Mouse (Mus musculus) skeletal muscle tissue, adult 2 months (tissue): ENCODE results near the gene Nemp1.

Experiments used
- DNase-seq: peaks from one replicate; pipeline ENCODE4 v3.0.0-alpha.2; 2012; ENCODE audit warnings: low read depth, low spot score

The Nemp1 gene

DNA sequence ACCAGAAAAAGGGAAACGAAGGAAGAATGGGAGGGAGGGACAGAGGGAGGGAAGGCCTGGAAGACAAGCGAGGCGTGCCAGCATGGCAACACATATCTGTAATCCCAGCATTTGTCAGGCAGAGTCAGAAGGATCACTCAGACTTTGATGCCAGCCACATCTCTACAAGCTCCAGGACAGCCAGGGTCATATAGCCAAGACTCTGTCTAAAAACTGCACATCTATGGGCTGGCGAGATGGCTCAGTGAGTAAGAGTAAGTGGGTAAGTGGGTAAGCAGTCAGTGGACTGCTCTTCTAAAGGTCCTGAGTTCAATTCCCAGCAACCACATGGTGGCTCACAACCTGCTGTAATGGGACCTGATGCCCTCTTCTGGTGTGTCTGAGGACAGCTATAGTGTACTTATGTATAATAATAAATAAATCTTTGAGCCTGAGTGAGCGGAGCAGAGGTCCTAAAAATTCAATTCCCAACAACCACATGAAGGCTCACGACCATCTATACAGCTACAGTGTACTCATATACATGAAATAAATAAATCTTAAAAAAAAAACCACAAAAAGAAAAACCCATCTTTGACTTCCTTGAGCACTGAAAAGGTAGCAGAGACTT is 7.5 kb downstream of the Nemp1 start:
- no peak for DNase-seq

DNA sequence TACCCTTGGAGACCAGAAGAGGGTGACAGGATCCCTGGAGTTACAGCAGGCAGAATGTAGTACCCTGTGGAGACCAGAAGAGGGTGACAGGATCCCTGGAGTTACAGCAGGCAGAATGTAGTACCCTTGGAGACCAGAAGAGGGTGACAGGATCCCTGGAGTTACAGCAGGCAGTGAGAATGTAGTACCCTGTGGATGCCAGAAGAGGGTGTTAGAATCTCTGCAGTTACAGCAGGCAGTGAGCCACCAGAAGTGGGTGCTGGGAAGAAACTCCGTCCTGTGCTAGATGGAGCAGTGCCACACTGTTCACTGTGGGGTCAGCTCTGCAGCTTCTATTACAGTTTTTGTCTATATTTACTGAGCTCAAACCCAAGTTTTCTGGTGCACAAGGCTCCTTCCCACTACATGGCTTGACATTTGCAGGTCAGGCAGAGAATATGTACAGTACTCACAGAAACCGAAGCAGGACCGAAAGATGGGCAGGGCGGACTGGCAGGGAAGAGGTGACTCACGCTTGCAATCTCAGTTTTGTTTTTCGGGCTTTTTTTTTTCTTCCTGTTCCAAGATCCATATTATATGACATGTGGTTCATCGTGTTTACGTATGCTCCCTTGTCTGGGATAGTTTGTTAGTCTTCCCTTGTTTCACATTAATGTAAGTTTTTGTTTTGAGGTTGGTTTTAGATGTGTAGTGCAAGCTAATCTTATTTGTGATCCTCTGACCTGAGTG is 8.3 kb downstream of the Nemp1 start:
- peak; percentile 94 for DNase-seq

DNA sequence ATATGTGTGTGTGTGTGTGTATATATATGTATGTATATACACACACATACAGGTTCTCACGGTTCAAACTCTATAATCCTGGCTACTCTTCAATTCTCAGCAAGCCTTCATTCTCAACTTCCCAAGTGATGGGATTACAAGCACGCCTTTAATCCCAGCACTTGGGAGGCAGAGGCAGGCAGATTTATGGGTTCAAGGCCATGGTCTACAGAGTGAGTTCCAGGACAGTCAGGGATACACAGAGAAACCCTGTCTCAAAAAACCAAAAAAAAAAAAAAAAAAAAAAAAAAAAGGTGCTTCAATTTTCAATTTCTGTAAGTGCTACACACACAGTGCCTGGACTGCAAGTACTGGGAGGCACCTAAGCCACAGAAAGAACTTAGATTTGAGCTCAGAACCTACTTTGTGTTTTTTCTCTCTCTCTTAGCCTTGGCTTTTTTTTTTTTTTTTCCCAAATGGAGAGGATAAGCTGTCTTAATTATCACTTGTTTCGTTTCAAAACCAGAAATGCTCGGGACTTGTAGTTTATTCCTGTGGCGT is 9.2 kb downstream of the Nemp1 start:
- no peak for DNase-seq

DNA sequence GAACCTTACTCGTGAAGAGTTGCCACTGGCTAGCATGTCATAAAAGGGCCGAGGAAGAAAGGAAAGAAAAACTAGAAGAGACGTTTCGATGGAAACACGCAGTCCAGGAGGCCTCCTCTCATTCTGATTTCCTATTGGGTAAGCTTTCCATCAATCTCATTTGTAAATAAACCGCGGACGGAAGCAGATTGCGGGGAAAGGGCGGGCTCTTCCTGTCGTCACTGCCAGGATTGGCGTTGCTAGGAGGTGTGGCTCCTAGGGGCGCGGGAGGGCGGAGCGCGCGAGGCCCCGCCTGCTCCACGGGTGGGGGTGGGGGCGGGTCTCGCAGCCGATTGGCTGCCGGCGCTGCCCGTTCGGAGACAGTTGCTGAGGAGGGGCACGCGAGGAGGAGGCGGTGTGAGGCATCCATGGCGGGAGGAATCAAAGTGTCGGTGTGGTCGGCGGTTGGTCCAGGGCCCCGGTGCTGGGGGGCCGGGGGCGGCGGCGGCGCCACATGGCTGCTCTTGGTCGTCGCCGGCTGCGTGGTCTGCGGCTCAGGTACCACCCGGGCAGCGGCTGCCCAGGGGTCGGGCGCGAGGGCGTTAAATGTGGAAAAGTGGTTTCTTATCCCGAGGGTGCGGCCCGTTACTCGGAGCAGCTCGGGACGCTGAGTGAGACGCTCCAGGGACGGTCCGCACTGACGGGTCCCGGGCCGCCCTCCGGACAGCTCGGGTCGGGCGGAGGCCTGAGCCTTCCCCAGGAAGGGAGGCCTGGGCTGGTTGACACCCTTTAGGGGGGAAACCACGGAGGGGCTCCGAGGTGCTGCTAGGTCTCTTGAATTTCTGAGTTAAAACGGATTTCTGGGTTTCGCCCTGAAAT is 10.2 kb downstream of the Nemp1 start:
- DNase-seq: peak; percentile 98

DNA sequence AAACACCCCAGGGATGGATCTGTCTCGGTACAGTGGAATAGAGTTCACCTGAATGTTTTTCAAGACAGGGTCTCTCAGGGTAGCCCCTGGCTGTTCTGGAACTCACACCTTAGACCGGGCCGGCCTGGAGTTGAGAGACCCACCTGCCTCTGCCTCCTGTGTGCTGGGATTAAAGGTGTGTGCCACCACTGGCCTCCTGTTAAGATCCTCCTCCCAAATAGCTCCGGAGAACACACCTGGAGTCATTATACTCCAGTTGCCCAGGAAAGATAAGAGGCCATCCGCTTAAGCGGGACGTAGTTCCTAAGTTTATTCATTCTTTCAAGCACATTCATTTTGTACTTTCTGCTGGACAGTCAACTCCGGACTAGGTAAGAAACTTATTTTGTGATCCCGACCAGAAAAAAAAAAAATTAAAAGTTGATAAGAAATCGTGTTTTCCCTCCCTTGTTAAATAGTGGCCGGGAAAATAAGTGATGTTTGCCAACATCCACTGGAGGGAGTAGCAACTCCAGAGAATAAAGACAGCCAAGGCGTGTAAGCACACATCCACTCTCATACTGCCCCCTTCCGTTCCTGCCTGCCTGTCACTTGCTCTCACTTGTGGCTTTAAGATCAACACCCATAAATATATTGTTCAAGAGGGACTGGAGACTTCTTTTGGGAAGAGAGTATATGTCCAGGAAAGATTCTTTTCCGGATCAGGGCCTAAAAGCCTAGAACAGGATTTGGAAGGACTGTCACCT is 11.1 kb downstream of the Nemp1 start:
- no peak for DNase-seq

DNA sequence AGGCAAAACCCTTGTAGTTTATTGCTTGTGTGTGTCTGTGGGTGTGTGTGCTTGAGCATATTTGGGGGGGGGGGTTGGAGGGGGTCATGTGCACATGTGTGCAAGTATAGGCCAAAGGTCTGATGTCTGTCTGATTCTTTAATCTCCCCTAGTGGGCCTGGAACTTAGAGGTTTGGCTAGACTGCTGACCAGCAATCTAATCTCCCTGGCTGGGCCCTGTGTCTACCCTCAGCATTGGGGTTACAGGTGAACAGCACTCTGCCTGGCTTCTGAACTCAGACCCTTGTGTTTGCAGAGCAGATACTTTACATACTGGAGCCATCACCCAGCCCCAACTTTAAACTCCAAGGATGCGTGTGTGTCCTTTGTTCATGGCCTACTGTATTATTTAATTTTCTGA is 12.5 kb downstream of the Nemp1 start:
- no peak for DNase-seq

DNA sequence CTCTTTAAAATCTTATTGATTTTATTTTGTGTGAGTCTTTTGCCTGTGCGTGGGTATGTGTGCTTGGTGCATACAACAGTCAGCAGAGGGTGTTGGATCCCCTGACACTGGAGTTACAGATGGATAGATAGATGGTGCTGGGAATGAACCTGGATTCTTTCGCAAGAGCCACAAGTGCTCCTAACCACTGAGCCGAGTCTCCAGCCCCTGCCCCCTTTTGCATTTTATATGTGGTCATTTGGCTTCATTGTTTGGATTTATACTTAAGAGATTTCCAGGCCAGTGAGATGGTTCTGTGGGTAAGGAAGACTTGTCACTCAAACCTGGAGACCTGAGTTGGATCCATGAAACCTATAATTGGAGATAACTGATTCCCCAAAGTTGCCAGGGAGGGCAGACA is 13.2 kb downstream of the Nemp1 start:
- DNase-seq: no peak

DNA sequence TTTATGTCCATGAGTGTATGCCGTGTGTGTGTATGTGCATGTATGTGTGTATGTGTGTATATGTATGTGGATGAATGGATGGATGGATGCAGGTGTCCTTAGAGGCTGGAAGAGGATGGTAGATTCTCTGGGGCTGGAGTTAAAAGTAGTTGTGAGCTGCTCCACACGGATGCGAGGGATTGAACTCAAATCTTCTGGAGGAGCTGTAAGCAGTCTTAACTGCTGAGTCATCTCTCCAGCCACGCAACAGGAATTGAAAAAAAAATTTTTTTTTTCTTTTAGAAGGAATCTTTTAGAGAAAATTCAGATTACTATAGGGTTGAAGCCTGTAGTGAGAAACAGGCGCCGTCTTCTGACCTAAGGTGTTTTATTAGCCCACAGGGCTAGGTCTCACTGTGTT is 16.2 kb downstream of the Nemp1 start:
- no peak for DNase-seq

DNA sequence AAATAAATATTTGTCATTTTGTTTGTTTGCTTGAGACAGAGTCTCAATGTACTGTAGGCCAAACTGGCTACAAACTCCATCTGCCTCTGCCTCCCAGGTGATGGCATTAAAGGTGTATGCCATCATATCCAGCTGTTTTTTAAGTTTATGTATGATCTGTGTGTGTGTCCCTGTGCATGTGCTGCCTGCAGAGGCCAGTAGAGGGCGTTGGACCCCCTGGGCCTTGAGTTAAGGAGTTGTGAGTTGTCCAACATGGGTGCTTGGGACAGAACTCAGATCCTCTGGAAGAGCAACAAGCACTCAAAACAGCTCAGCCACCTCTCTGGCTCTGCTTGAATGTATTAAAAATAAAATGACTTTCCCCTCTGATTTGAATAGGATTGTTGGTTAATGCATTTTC is 24.4 kb downstream of the Nemp1 start:
- no peak for DNase-seq

DNA sequence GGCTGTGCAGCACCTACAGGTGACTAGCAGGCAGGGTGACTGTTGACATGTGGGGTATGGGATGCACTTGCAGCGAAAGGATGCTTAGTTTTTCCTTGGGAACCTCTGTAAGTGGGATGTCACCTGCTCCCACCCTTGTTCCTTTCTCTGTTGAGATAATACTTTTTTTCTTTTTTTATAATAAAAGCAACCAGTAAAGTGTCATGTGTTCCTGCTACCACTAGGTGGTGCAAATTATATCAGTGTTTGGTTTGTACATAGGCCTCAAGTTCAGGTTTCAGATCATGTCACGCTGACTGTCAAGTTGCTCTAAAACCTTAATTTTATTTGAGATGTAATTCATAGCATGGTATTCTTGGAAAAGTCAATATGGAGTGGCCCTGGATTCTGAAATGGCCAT is 27.9 kb downstream of the Nemp1 start:
- no peak for DNase-seq

DNA sequence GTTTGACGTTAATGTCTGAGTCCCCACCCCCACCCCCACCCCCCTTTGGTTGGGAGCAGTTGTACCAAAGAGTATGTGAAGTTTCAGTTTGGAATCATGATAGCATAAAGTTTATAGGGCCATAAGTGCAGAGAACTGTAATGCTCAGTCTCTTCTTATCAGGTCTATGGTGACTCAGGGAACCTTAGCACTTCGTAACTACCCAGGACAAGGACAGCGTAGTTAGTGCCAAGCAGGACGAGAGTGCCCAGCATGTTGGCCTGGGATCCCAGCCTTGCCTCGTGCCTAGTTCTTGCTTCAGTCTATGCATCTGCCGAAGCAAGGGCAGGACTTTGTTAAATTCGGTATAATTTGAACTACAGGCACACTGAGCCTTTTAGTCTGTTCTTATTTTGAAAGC is 29.1 kb downstream of the Nemp1 start:
- no peak for DNase-seq

DNA sequence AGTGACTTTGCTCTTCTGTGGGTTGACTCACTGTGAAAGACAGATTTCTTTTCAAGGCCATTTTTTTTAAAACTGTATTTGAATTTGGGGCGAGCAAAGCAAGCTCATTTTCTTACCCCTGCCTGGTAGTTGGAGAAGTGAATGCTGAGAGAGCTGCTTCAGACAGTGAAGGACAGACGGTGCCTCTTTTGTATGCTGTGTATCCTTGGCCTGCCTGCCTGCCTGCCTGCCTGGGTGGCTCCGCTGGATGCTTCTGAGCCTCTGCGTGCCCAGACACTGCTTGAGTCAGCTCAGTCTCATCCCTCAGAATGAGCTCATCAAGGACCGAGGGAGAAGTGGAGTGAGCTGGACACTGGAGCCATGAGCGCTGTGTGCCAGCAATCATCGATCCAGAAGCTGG is 32.3 kb downstream of the Nemp1 start:
- DNase-seq: no peak

DNA sequence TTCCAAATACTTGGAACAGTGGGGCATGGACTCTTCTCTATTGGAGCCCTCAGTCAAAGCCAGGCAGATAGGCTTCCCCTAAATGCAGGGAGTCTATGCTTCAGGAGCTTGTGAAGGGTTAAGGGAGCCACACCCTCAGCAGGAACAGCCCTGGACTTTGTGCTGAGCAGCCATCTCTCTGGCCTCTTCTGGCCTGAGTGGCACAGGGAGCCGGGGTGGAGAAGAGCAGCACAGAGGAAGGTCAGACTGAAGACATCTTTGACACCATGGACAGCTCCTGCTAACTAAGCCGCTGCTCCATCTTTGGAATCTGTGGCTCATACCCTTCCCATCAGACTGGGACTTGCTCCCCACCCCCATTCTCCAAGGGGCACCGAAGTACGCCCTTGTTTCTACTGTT is 36.6 kb downstream of the Nemp1 start:
- no peak for DNase-seq

DNA sequence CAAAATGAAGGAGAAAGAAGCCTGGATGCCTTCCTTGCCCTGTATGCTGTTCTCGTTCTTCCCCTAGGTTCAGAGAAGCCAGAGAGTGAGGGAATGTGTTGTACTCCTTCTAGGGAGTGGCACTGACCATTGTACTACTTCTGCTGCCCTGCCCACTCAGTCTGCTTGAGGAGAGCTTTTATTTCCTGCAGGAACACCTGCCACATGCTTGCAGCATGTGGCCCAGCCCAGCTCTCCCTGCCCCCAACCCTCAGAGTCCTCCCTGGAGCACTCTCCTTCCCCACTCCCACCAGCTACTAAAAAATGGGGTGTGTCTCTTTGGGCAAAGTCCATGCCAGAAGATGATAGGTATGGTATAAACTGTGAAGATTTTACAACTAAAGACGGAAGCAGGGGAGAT is 37.6 kb downstream of the Nemp1 start:
- no peak for DNase-seq

DNA sequence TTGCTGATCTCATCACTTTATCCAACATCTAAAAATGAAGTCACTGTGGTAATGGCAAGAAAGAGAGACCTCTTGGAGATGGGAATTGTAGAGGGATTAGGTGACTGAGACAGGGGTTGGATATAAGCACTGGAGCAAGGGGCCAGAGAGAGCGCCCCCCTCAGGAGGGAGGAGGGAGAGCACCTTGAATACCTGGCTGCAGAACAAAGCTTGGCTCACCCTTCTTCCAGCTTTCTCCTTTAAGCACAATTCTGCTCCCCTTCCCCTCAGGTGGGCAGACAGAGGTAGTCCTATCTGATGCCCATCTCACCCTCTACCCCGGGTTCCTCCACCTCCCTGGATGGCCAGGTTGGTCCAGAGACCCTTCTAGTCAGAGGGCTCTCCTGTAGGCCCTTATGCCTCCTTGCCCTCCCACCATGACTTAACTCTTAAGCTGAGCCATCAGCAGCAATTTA is 38.1 kb downstream of the Nemp1 start, which contains the start of gene Myo1a:
Gene Myo1a (plus strand): TSS at position 405 of the 455 bp plus-strand sequence.
- no peak for DNase-seq

DNA sequence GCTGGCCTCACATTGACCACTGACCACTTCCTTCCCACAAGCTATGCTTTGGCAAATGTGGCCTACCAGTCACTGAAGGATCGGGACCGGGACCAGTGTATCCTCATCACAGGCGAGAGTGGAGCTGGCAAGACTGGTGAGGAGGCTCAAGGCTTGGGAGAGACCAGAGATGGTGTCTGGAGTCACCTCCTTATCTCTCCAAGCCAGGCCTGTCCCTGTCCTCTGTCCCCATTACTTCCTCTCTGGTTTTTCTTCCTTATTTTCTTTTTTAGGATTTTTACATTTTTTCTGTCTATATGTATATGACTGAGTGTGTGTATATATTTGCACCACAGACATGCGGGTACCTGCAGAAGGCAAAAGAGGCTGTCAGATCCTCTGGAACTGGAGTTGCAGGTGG is 39.1 kb downstream of the Nemp1 start:
- DNase-seq: no peak

DNA sequence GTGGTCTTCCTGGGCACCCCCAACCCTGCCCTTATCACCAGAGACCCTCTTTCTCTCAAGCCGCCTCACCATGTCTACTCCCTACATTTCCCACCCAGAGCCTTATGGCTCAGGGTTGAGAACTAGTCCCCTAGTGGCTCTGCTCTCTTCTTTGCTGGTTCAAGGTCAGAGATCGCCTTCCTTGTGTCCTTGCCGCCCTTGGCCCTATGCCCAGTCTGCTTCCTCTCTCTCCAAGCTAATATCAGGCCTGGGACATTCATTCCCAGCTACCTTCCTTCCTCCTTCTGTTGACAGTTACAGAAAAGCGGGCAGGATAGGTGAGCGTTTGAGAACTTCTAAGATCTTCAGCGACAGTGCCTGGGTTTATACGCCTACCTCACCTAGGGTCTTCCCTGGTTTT is 41.0 kb downstream of the Nemp1 start:
- DNase-seq: no peak

DNA sequence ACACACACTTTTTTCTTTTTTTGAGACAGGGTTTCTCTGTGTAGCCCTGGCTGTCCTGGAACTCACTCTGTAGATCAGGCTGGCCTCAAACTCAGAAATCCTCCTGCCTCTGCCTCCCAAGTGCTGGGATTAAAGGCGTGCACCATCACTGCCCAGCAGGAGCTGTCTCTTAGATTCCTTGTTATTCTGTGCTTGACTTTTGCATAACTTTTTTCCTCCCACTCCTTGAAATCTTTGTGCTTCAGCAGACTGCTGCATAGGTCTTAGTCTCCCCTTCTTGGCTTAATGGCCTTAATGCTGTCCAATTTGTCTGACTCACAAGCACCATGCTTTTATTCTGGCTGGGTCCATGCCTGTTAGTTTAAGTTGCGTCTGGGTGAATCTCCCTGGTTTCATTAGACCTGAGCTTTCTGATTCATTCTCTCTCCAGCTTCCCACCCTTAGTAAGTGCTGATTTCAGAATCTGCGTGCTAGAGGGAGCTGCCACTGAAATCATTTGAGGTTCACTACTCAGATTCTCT is 42.2 kb downstream of the Nemp1 start:
- DNase-seq: no peak

DNA sequence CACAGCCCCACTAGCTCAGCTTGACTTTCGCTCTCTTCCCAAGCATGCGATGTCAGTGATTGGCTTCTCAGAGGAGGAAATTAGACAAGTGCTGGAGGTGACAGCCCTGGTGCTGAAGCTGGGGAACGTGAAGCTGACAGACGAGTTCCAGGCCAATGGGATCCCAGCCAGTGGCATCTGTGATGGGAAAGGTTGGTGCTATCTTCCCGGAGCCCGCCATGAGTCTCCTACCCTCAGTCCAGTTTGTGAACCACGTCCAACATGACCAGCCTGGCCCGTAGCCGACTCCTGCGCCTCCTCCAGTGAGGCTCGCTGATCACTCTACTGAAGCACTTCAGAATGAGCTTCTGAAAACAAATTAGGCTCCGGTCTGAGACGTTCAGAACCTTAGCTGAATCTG is 43.6 kb downstream of the Nemp1 start:
- DNase-seq: no peak

DNA sequence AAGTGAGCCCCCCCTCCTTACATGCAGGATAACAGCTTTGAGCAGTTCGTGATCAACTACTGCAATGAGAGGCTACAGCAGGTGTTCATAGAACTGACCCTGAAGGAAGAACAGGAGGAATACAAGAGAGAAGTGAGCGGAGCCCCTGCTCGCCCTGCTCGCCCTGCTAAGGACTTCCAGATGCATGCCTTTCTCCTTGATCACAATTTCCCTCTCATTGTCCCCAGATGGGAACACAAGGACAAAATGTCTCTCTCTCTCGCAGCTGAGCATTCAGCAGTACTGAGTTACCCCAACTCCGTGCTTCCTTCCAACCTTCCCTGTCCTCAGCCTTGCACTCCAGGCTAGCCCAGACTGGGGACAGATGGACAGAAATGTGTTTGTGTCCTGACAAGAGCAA is 46.0 kb downstream of the Nemp1 start:
- no peak for DNase-seq

DNA sequence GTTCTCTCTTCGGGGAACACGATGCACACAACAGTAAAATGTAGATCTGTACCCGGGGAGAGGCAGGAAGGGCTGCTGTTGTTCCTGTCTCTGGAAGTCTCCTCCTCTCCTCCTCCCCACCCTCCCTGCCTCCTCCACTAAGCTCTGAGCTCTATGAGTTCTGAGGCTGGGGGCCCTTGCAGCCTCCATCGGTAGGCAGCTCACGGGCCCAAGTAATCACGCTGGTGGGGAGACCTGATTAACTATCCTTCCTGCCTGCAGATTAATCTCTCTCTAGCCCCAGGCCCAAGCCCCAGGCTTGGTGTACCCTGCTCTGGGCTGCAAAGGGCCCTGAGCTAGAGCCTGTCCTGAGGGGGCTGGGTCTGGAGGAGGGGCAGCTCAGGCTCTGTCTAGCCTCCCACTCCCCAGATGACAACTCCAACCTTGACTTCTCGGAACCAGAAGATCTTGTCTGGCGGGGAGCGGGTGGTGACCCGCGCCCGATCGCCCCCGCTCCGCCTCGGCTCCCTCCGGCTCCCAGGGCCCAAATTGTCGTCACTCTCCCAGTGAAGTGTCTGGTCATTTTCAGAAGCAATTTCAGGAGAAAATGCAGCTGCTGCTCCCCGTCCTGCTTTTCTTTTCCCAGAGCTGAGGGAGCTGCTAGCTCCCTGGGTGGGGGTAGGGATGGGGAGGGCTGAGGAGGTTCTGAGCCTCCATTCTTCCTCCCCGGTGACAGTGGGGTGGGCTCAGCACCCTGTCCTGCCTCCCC is 55.1 kb downstream of the Nemp1 start:
- no peak for DNase-seq
